Mouse (Mus musculus): ENCODE measurements around the gene Map4k1.
"Not testable (repeated sequence)": the region's sequence is repeated elsewhere in the genome, so short reads cannot be mapped to it uniquely, and the experiment has no call there.

The Map4k1 gene

GRCm38 (mm10) chr7:28955295-28955897 is 26.5 kb upstream of the Map4k1 start:
- in situ Hi-C loops (cut with MboI, MseI): no loop called here

- in situ Hi-C loops (cut with MboI, MseI): no loop called here
Measured at GRCm38 (mm10) chr7:28956270-28956669, 25.6 kb upstream of the Map4k1 start.

GRCm38 (mm10) chr7:28957286-28957685 is 24.6 kb upstream of the Map4k1 start:
- in situ Hi-C loops (cut with MboI, MseI): no loop called here

GRCm38 (mm10) chr7:28957997-28958725 is 23.7 kb upstream of the Map4k1 start:
- in situ Hi-C loops (cut with MboI, MseI): no loop called here

GRCm38 (mm10) chr7:28958770-28959169 is 23.1 kb upstream of the Map4k1 start:
- in situ Hi-C loops (cut with MboI, MseI): no loop called here

- in situ Hi-C loops (cut with MboI, MseI): no loop called here
Measured at GRCm38 (mm10) chr7:28959505-28960045, 22.3 kb upstream of the Map4k1 start.

- in situ Hi-C loops (cut with MboI, MseI): no loop called here
Measured at GRCm38 (mm10) chr7:28960354-28961046, 21.4 kb upstream of the Map4k1 start.

GRCm38 (mm10) chr7:28961584-28961926 is 20.3 kb upstream of the Map4k1 start:
- in situ Hi-C loops (cut with MboI, MseI): no loop called here

- in situ Hi-C loops (cut with MboI, MseI): no loop called here
Measured at GRCm38 (mm10) chr7:28961927-28962670, 19.8 kb upstream of the Map4k1 start, which contains the start of gene Actn4. TSS of gene Actn4 (minus strand) at chr7:28962340.

GRCm38 (mm10) chr7:28963399-28963923 is 18.4 kb upstream of the Map4k1 start:
- in situ Hi-C loops (cut with MboI, MseI): no loop called here

- in situ Hi-C loops (cut with MboI, MseI): no loop called here
Measured at GRCm38 (mm10) chr7:28965346-28965840, 16.5 kb upstream of the Map4k1 start.

- in situ Hi-C loops (cut with MboI, MseI): no loop called here
Measured at GRCm38 (mm10) chr7:28966181-28966580, 15.7 kb upstream of the Map4k1 start.

GRCm38 (mm10) chr7:28966751-28967505 is 14.9 kb upstream of the Map4k1 start:
- in situ Hi-C loops (cut with MboI, MseI): no loop called here

- in situ Hi-C loops (cut with MboI, MseI): not testable (repeated sequence)
Measured at GRCm38 (mm10) chr7:28968120-28968519, 13.7 kb upstream of the Map4k1 start.

- in situ Hi-C loops (cut with MboI, MseI): no loop called here
Measured at GRCm38 (mm10) chr7:28969271-28969670, 12.6 kb upstream of the Map4k1 start.

GRCm38 (mm10) chr7:28969672-28970394 is 12.0 kb upstream of the Map4k1 start:
- in situ Hi-C loops (cut with MboI, MseI): no loop called here

GRCm38 (mm10) chr7:28971029-28971428 is 10.8 kb upstream of the Map4k1 start:
- in situ Hi-C loops (cut with MboI, MseI): no loop called here

- in situ Hi-C loops (cut with MboI, MseI): no loop called here
Measured at GRCm38 (mm10) chr7:28971770-28972269, 10.0 kb upstream of the Map4k1 start.

- in situ Hi-C loops (cut with MboI, MseI): no loop called here
Measured at GRCm38 (mm10) chr7:28972542-28972985, 9.3 kb upstream of the Map4k1 start.

GRCm38 (mm10) chr7:28973025-28973424 is 8.8 kb upstream of the Map4k1 start:
- in situ Hi-C loops (cut with MboI, MseI): no loop called here

Data from T-helper 17 cell (primary cell).